Mouse (Mus musculus): ENCODE data around the gene Ahr. TPM values are rescaled to one million over a fixed set of nuclear protein-coding genes. Genes with fewer than 3 reads are reported as not detected.

Ahr gene
- polyA plus RNA-seq, 1 experiment from 2014 or later = 8.0 TPM

GRCm38 (mm10) chr12:35550299-35550698 lies 15.5 kb upstream of the Ahr start:
- H3K36me3 ChIP-seq (ENCODE audit: control insufficient read depth, insufficient read depth, low read length) = no peaks in the 10 kb centered on the region
- H3K4me3 ChIP-seq (ENCODE audit: low read length) = no peak overlapping the region
- no peak overlapping the region for H3K4me2 ChIP-seq (replicated peaks; ENCODE audit: low read depth, low read length)
- H3K4me1 ChIP-seq (ENCODE audit: control insufficient read depth, insufficient read depth, low read length) = no peaks in the 10 kb centered on the region
- no peaks in the 10 kb centered on the region for H3K9me3 ChIP-seq (ENCODE audit: control insufficient read depth, low read length)
- no peaks in the 10 kb centered on the region for H3K27me3 ChIP-seq (ENCODE audit: control insufficient read depth, insufficient read depth, low read length)
- H3K27ac ChIP-seq (ENCODE audit: low read depth, low read length) = no peak overlapping the region
- ATAC-seq (ENCODE audit: low FRiP score, low TSS enrichment) = no peak
- H3K9ac ChIP-seq (ENCODE audit: low read depth, low read length) = no peak overlapping the region

GRCm38 (mm10) chr12:35542836-35543235 lies 8.0 kb upstream of the Ahr start:
- no peaks in the 10 kb centered on the region for H3K27me3 ChIP-seq (ENCODE audit: control insufficient read depth, insufficient read depth, low read length)
- no peak overlapping the region for H3K4me3 ChIP-seq (ENCODE audit: low read length)
- no peaks in the 10 kb centered on the region for H3K9me3 ChIP-seq (ENCODE audit: control insufficient read depth, low read length)
- ATAC-seq (ENCODE audit: low FRiP score, low TSS enrichment) = no peak
- no peak overlapping the region for H3K27ac ChIP-seq (ENCODE audit: low read depth, low read length)
- no peaks in the 10 kb centered on the region for H3K4me1 ChIP-seq (ENCODE audit: control insufficient read depth, insufficient read depth, low read length)
- no peaks in the 10 kb centered on the region for H3K36me3 ChIP-seq (ENCODE audit: control insufficient read depth, insufficient read depth, low read length)
- 76% methylated on average over 3 of the region's 3 CpGs for WGBS
- H3K4me2 ChIP-seq (replicated peaks; ENCODE audit: low read depth, low read length) = no peak overlapping the region
- H3K9ac ChIP-seq (ENCODE audit: low read depth, low read length) = no peak overlapping the region

- ATAC-seq (ENCODE audit: low FRiP score, low TSS enrichment) = no peak
Measured at GRCm38 (mm10) chr12:35538843-35539242, 4.0 kb upstream of the Ahr start.

GRCm38 (mm10) chr12:35534114-35534753 lies 604 bp downstream of the Ahr start:
- H3K27me3 ChIP-seq (ENCODE audit: control insufficient read depth, insufficient read depth, low read length) = peaks cover 3% of the 10 kb centered on the region; the same call in 1 of the 2 replicates
- no peaks in the 10 kb centered on the region for H3K4me1 ChIP-seq (ENCODE audit: control insufficient read depth, insufficient read depth, low read length)
- peak overlapping the region; percentile 83 for H3K4me3 ChIP-seq (ENCODE audit: low read length)
- H3K9me3 ChIP-seq (ENCODE audit: control insufficient read depth, low read length) = no peaks in the 10 kb centered on the region
- under 1% methylated on average over 35 of the region's 49 CpGs for WGBS
- ATAC-seq (ENCODE audit: low FRiP score, low TSS enrichment) = peak; percentile 24
- no peak overlapping the region for H3K27ac ChIP-seq (ENCODE audit: low read depth, low read length)
- H3K4me2 ChIP-seq (replicated peaks; ENCODE audit: low read depth, low read length) = peak overlapping the region; percentile 98
- H3K9ac ChIP-seq (ENCODE audit: low read depth, low read length) = peak overlapping the region; percentile 73
- no peaks in the 10 kb centered on the region for H3K36me3 ChIP-seq (ENCODE audit: control insufficient read depth, insufficient read depth, low read length)

More at GRCm38 (mm10) chr12:35538843-35539242, 4.0 kb upstream of the Ahr start:
- Histone ChIP-seq H3K9ac (ENCODE audit: low read depth, low read length) (no peak overlapping the region), H3K36me3 (ENCODE audit: control insufficient read depth, insufficient read depth, low read length) (no peaks in the 10 kb centered on the region), H3K4me3 (ENCODE audit: low read length) (no peak overlapping the region), H3K27me3 (ENCODE audit: control insufficient read depth, insufficient read depth, low read length) (peaks cover 3% of the 10 kb centered on the region; the same call in 1 of the 2 replicates), H3K4me2 (replicated peaks; ENCODE audit: low read depth, low read length) (no peak overlapping the region), H3K4me1 (ENCODE audit: control insufficient read depth, insufficient read depth, low read length) (no peaks in the 10 kb centered on the region), H3K9me3 (ENCODE audit: control insufficient read depth, low read length) (no peaks in the 10 kb centered on the region), H3K27ac (ENCODE audit: low read depth, low read length) (no peak overlapping the region)
- WGBS = 19% methylated on average over 3 of the region's 3 CpGs

GRCm38 (mm10) chr12:35533748-35534113 lies 1.1 kb downstream of the Ahr start:
- no peak for ATAC-seq (ENCODE audit: low FRiP score, low TSS enrichment)
- H3K27ac ChIP-seq (ENCODE audit: low read depth, low read length) = no peak overlapping the region
- no peak overlapping the region for H3K9ac ChIP-seq (ENCODE audit: low read depth, low read length)

GRCm38 (mm10) chr12:35533133-35533532 lies 1.7 kb downstream of the Ahr start:
- Histone ChIP-seq H3K4me1 (ENCODE audit: control insufficient read depth, insufficient read depth, low read length) (no peaks in the 10 kb centered on the region), H3K36me3 (ENCODE audit: control insufficient read depth, insufficient read depth, low read length) (no peaks in the 10 kb centered on the region), H3K9ac (ENCODE audit: low read depth, low read length) (no peak overlapping the region), H3K9me3 (ENCODE audit: control insufficient read depth, low read length) (no peaks in the 10 kb centered on the region), H3K4me2 (replicated peaks; ENCODE audit: low read depth, low read length) (peak overlapping the region; percentile 22), H3K4me3 (ENCODE audit: low read length) (peak overlapping the region; percentile 8; the same call in 1 of the 2 replicates), H3K27ac (ENCODE audit: low read depth, low read length) (no peak overlapping the region), H3K27me3 (ENCODE audit: control insufficient read depth, insufficient read depth, low read length) (peaks cover 3% of the 10 kb centered on the region; the same call in 1 of the 2 replicates)
- ATAC-seq (ENCODE audit: low FRiP score, low TSS enrichment) = no peak
- 63% methylated on average over 5 of the region's 5 CpGs for WGBS

More at GRCm38 (mm10) chr12:35533748-35534113, 1.1 kb downstream of the Ahr start:
- peak overlapping the region; percentile 83 for H3K4me3 ChIP-seq (ENCODE audit: low read length)
- H3K9me3 ChIP-seq (ENCODE audit: control insufficient read depth, low read length) = no peaks in the 10 kb centered on the region
- no peaks in the 10 kb centered on the region for H3K36me3 ChIP-seq (ENCODE audit: control insufficient read depth, insufficient read depth, low read length)
- peaks cover 3% of the 10 kb centered on the region; the same call in 1 of the 2 replicates for H3K27me3 ChIP-seq (ENCODE audit: control insufficient read depth, insufficient read depth, low read length)
- H3K4me1 ChIP-seq (ENCODE audit: control insufficient read depth, insufficient read depth, low read length) = no peaks in the 10 kb centered on the region
- peak overlapping the region; percentile 98 for H3K4me2 ChIP-seq (replicated peaks; ENCODE audit: low read depth, low read length)

- H3K36me3 ChIP-seq (ENCODE audit: control insufficient read depth, insufficient read depth, low read length) = no peaks in the 10 kb centered on the region
- H3K4me2 ChIP-seq (replicated peaks; ENCODE audit: low read depth, low read length) = peak overlapping the region; percentile 22; the same call in 1 of the 2 replicates
- H3K27ac ChIP-seq (ENCODE audit: low read depth, low read length) = no peak overlapping the region
- WGBS = 22% methylated on average over 5 of the region's 5 CpGs
- peaks cover 3% of the 10 kb centered on the region; the same call in 1 of the 2 replicates for H3K27me3 ChIP-seq (ENCODE audit: control insufficient read depth, insufficient read depth, low read length)
- ATAC-seq (ENCODE audit: low FRiP score, low TSS enrichment) = no peak
- no peaks in the 10 kb centered on the region for H3K9me3 ChIP-seq (ENCODE audit: control insufficient read depth, low read length)
- no peaks in the 10 kb centered on the region for H3K4me1 ChIP-seq (ENCODE audit: control insufficient read depth, insufficient read depth, low read length)
- no peak overlapping the region for H3K9ac ChIP-seq (ENCODE audit: low read depth, low read length)
- no peak overlapping the region for H3K4me3 ChIP-seq (ENCODE audit: low read length)
Measured at GRCm38 (mm10) chr12:35532151-35532550, 2.7 kb downstream of the Ahr start.

GRCm38 (mm10) chr12:35530587-35530986 lies 4.3 kb downstream of the Ahr start:
- no peak for ATAC-seq (ENCODE audit: low FRiP score, low TSS enrichment)
- Histone ChIP-seq H3K27me3 (ENCODE audit: control insufficient read depth, insufficient read depth, low read length) (peaks cover 3% of the 10 kb centered on the region; the same call in 1 of the 2 replicates), H3K9me3 (ENCODE audit: control insufficient read depth, low read length) (no peaks in the 10 kb centered on the region), H3K36me3 (ENCODE audit: control insufficient read depth, insufficient read depth, low read length) (no peaks in the 10 kb centered on the region), H3K4me3 (ENCODE audit: low read length) (no peak overlapping the region), H3K4me2 (replicated peaks; ENCODE audit: low read depth, low read length) (no peak overlapping the region), H3K27ac (ENCODE audit: low read depth, low read length) (no peak overlapping the region), H3K9ac (ENCODE audit: low read depth, low read length) (no peak overlapping the region), H3K4me1 (ENCODE audit: control insufficient read depth, insufficient read depth, low read length) (no peaks in the 10 kb centered on the region)

- ATAC-seq (ENCODE audit: low FRiP score, low TSS enrichment) = no peak
- H3K27ac ChIP-seq (ENCODE audit: low read depth, low read length) = no peak overlapping the region
- H3K36me3 ChIP-seq (ENCODE audit: control insufficient read depth, insufficient read depth, low read length) = no peaks in the 10 kb centered on the region
- no peak overlapping the region for H3K4me2 ChIP-seq (replicated peaks; ENCODE audit: low read depth, low read length)
- H3K4me3 ChIP-seq (ENCODE audit: low read length) = no peak overlapping the region
- 64% methylated on average over 6 of the region's 6 CpGs for WGBS
- no peaks in the 10 kb centered on the region for H3K9me3 ChIP-seq (ENCODE audit: control insufficient read depth, low read length)
- H3K27me3 ChIP-seq (ENCODE audit: control insufficient read depth, insufficient read depth, low read length) = no peaks in the 10 kb centered on the region
- no peak overlapping the region for H3K9ac ChIP-seq (ENCODE audit: low read depth, low read length)
- no peaks in the 10 kb centered on the region for H3K4me1 ChIP-seq (ENCODE audit: control insufficient read depth, insufficient read depth, low read length)
Measured at GRCm38 (mm10) chr12:35527429-35527828, 7.4 kb downstream of the Ahr start.

Measured in kidney, embryonic 14.5 days (tissue).